7 mouse cellular contexts compared by ENCODE assay signal in genomic region chr4:151919900-151920643, GRCm38 (mm10). TPM values are rescaled to one million over a fixed set of nuclear protein-coding genes. Genes with fewer than 3 reads are reported as not detected.
DNase-seq lines count a peak whose midpoint lies in the region; TF ChIP-seq lines count a peak whose summit lies in the region.

No protein-coding gene starts in this region.

- H3K79me2 ChIP-seq in MEL (ENCODE audit: control insufficient read depth, insufficient read depth, low read length, poor library complexity): no peaks in the 10 kb centered on the region

- no peaks in the 10 kb centered on the region for H3K36me3 ChIP-seq in MEL (ENCODE audit: control insufficient read depth in 1 of 2, insufficient read depth in 2 of 2, low read length in 2 of 2)
- H3K36me3 ChIP-seq in megakaryocyte, embryonic 14.5 days (replicated peaks; ENCODE audit: low read length): no peaks in the 10 kb centered on the region

- peak; percentile 57 for DNase-seq in MEL (ENCODE audit: low read depth, low spot score)
- DNase-seq in heart, postnatal 14 days: peak; percentile 69 to 77
- DNase-seq in layer of hippocampus, postnatal 25 days (ENCODE audit: extremely low spot score in 1 of 2, low spot score in 1 of 2): peak; percentile 23 to 62
- peak; percentile 38 for DNase-seq in right cerebral cortex, postnatal 25 days

- no peaks in the 10 kb centered on the region for H3K9me3 ChIP-seq in MEL (replicated peaks; ENCODE audit: insufficient read depth, low read length)
- H3K9me3 ChIP-seq in megakaryocyte, embryonic 14.5 days: peaks cover 61% of the 10 kb centered on the region

- no peak overlapping the region for H3K9ac ChIP-seq in MEL (ENCODE audit: control insufficient read depth, low read depth, low read length, poor library complexity, severe bottlenecking)

- no peak overlapping the region for H3K4me3 ChIP-seq in MEL (ENCODE audit: control insufficient read depth in 1 of 2, insufficient read depth in 1 of 2, low read depth in 2 of 2, low read length in 2 of 2)
- no peak overlapping the region for H3K4me3 ChIP-seq in bone marrow macrophage, adult 2 months (ENCODE audit: insufficient read depth, low read length)
- H3K4me3 ChIP-seq in embryonic fibroblast, embryonic 13.5 days (ENCODE audit: insufficient read depth, low read length): 0 out of 2 replicates have a peak overlapping the region, but pooled peaks have one; percentile 2
- peak overlapping the region; percentile 23 for H3K4me3 ChIP-seq in megakaryocyte, embryonic 14.5 days (replicated peaks)

- H3K4me1 ChIP-seq in MEL (ENCODE audit: control insufficient read depth in 1 of 2, insufficient read depth in 2 of 2, low read length in 2 of 2): peaks cover 0 to 4% of the 10 kb centered on the region in 2 experiments; a peak in 1 of 4 replicates
- no peaks in the 10 kb centered on the region for H3K4me1 ChIP-seq in bone marrow macrophage, adult 2 months (ENCODE audit: control insufficient read depth, insufficient read depth, low read length)
- no peaks in the 10 kb centered on the region for H3K4me1 ChIP-seq in embryonic fibroblast, embryonic 13.5 days (ENCODE audit: control insufficient read depth, insufficient read depth, low read length)
- H3K4me1 ChIP-seq in megakaryocyte, embryonic 14.5 days: peaks cover 5% of the 10 kb centered on the region; the same call in 1 of the 2 replicates

- no peak for TF ChIP-seq POLR2A in MEL (IDR thresholded peaks at IDR 0.05; ENCODE audit: control insufficient read depth in 1 of 2, insufficient read depth in 1 of 2, low read depth in 1 of 2, low read length in 2 of 2, poor library complexity in 1 of 2)
- no peak for TF ChIP-seq POLR2A in bone marrow macrophage, adult 2 months (IDR thresholded peaks at IDR 0.05; ENCODE audit: borderline replicate concordance, low read depth, low read length)
- TF ChIP-seq POLR2A in embryonic fibroblast, embryonic 13.5 days (IDR thresholded peaks at IDR 0.05; ENCODE audit: low read depth, low read length): no peak

- intact Hi-C loops in heart, postnatal 14 days (cut with DNase I): loop anchor here (2.0 to 10.0 kb wide), 4 partner anchors 15 to 765 kb away; partner anchors contain the start of gene Camta1

- no peak for TF ChIP-seq EP300 in MEL (IDR thresholded peaks at IDR 0.05; ENCODE audit: low read depth in 1 of 2, low read length in 2 of 2)

- no peak overlapping the region for H3K27ac ChIP-seq in MEL (ENCODE audit: control insufficient read depth, low read depth, low read length)
- H3K27ac ChIP-seq in bone marrow macrophage, adult 2 months (ENCODE audit: insufficient read depth, low read depth, low read length): no peak overlapping the region
- H3K27ac ChIP-seq in embryonic fibroblast, embryonic 13.5 days (ENCODE audit: insufficient read depth, low read length): no peak overlapping the region

- H3K27me3 ChIP-seq in MEL (ENCODE audit: control insufficient read depth in 1 of 2, insufficient read depth in 2 of 2, low read length in 2 of 2): no peaks in the 10 kb centered on the region
- peaks cover 6% of the 10 kb centered on the region for H3K27me3 ChIP-seq in megakaryocyte, embryonic 14.5 days (replicated peaks)

- TF ChIP-seq RAD21 in MEL (IDR thresholded peaks at IDR 0.05; ENCODE audit: low read depth, low read length): peak; percentile 41

- TF ChIP-seq CTCF in MEL (IDR thresholded peaks at IDR 0.05 in 2 of 3, conservative IDR thresholded peaks at IDR 0.05 in 1 of 3; ENCODE audit: control insufficient read depth in 1 of 3, insufficient read depth in 1 of 3, low read depth in 2 of 3, low read length in 3 of 3, poor library complexity in 1 of 3, severe bottlenecking in 1 of 3): peak; percentile 63 to 76 (median 64)
- peak; percentile 78 for TF ChIP-seq CTCF in bone marrow macrophage, adult 2 months (IDR thresholded peaks at IDR 0.05; ENCODE audit: low read depth, low read length)
- TF ChIP-seq CTCF in embryonic fibroblast, embryonic 13.5 days (IDR thresholded peaks at IDR 0.05; ENCODE audit: borderline replicate concordance, insufficient read depth, low read length): peak; percentile 71; the same call in 1 of the 2 replicates

TF ChIP-seq in MEL, 35 proteins besides CTCF, POLR2A, EP300 and RAD21:
- TF ChIP-seq ZKSCAN1 (IDR thresholded peaks at IDR 0.05; ENCODE audit: low read depth, low read length): no peak
- TF ChIP-seq BHLHE40 (IDR thresholded peaks at IDR 0.05; ENCODE audit: borderline replicate concordance, low read depth, low read length): peak; percentile 9; the same call in 1 of the 2 replicates
- TF ChIP-seq GATA1 (IDR thresholded peaks at IDR 0.05; ENCODE audit: low read depth, low read length): peak; percentile 20; the same call in 1 of the 2 replicates
- 0 out of 2 replicates have a peak, but pooled peaks have one; percentile 20 for TF ChIP-seq MYC (IDR thresholded peaks at IDR 0.05; ENCODE audit: low read depth, low read length)
- peak; percentile 69 for TF ChIP-seq SMC3 (IDR thresholded peaks at IDR 0.05; ENCODE audit: low read depth, low read length)
- TF ChIP-seq NELFE (IDR thresholded peaks at IDR 0.05; ENCODE audit: low read depth, low read length): no peak
- TF ChIP-seq MAZ (IDR thresholded peaks at IDR 0.05; ENCODE audit: low read depth, low read length): no peak
- TF ChIP-seq ZC3H11A (IDR thresholded peaks at IDR 0.05; ENCODE audit: low read depth, low read length): peak; percentile 36; the same call in 1 of the 2 replicates

RNA-seq across cellular contexts. Expression of gene Dnajc11, which starts 13.4 kb away (rescaled TPM):
- 109 and 128 TPM in 2 replicates for total RNA-seq in MEL (2012; rRNA removed)
- 100 to 1,000 TPM; 157 to 278 TPM for polyA plus RNA-seq in MEL (2012; ENCODE audit: insufficient read depth in 1 of 2, insufficient read length in 2 of 2, low read depth in 1 of 2, low replicate concordance in 2 of 2, missing spikeins in 1 of 2)
- 42.0 and 43.3 TPM in 2 replicates for polyA plus RNA-seq in bone marrow macrophage, adult 2 months (2012; ENCODE audit: insufficient read depth, insufficient read length, missing spikeins)
- 45.2 and 47.8 TPM in 2 replicates for polyA plus RNA-seq in embryonic fibroblast, embryonic 13.5 days (2011; ENCODE audit: insufficient read length, low read depth, missing spikeins)
- 100 to 1,000 TPM in 1 of 2 experiments, 10 to 100 TPM in 1; 94.7 to 103 TPM for total RNA-seq in heart, postnatal 14 days (2021)
- total RNA-seq in layer of hippocampus, postnatal 25 days (2021): 10 to 100 TPM; 62.7 to 69.7 TPM
- 22.6 and 28.7 TPM in 2 replicates for polyA plus RNA-seq in megakaryocyte, embryonic 14.5 days (2012; ENCODE audit: insufficient read depth, low replicate concordance)

RNA-seq across cellular contexts. Expression of gene Camta1, which starts 58.4 kb away (rescaled TPM):
- 23.5 and 28.2 TPM in 2 replicates for total RNA-seq in MEL (2012; rRNA removed)
- polyA plus RNA-seq in MEL (2012; ENCODE audit: insufficient read depth in 1 of 2, insufficient read length in 2 of 2, low read depth in 1 of 2, low replicate concordance in 2 of 2, missing spikeins in 1 of 2): 10 to 100 TPM in 1 of 2 experiments, not detected in 1; 87.5 TPM
- polyA plus RNA-seq in bone marrow macrophage, adult 2 months (2012; ENCODE audit: insufficient read depth, insufficient read length, missing spikeins): 26.3 and 40.7 TPM in 2 replicates
- polyA plus RNA-seq in embryonic fibroblast, embryonic 13.5 days (2011; ENCODE audit: insufficient read length, low read depth, missing spikeins): 46.5 and 53.4 TPM in 2 replicates
- 100 to 1,000 TPM; 193 to 199 TPM for total RNA-seq in heart, postnatal 14 days (2021)
- total RNA-seq in layer of hippocampus, postnatal 25 days (2021): 100 to 1,000 TPM; 244 to 251 TPM
- polyA plus RNA-seq in megakaryocyte, embryonic 14.5 days (2012; ENCODE audit: insufficient read depth, low replicate concordance): 3.2 and 13.4 TPM in 2 replicates

Comparison
In these comparisons a context has a peak if more than half of its experiments do, and no peak if none do; other contexts are left out.
1. H3K4me3 ChIP-seq: peak in embryonic fibroblast, embryonic 13.5 days (single experiment) and megakaryocyte, embryonic 14.5 days (single experiment); none in MEL (0 of 2) and bone marrow macrophage, adult 2 months (single experiment).
2. Peak in every context shown above with its lines, with median percentiles within 50 percentile points of each other: DNase-seq and CTCF ChIP-seq.